Mouse (Mus musculus): ENCODE measurements around the gene Smoc2. TPM values are rescaled to one million over a fixed set of nuclear protein-coding genes. Genes with fewer than 3 reads are reported as not detected.

The Smoc2 gene
- polyA plus RNA-seq, 1 experiment = 5.8 TPM

GRCm38 (mm10) chr17:14317439-14317838, 38.1 kb downstream of the Smoc2 start:
- no peak for TF ChIP-seq CTCF (IDR thresholded peaks at IDR 0.05; ENCODE audit: borderline replicate concordance, extremely low read depth, insufficient read depth, insufficient read length)
- TF ChIP-seq POLR2A (IDR thresholded peaks at IDR 0.05; ENCODE audit: borderline replicate concordance, extremely low read depth, insufficient read depth, insufficient read length, poor library complexity, severe bottlenecking) = no peak
- DNase-seq (ENCODE audit: low read depth) = no peak

GRCm38 (mm10) chr17:14326156-14326555, 46.9 kb downstream of the Smoc2 start:
- peak; percentile 33 for DNase-seq (ENCODE audit: low read depth)
- TF ChIP-seq CTCF (IDR thresholded peaks at IDR 0.05; ENCODE audit: borderline replicate concordance, extremely low read depth, insufficient read depth, insufficient read length) (no peak), POLR2A (IDR thresholded peaks at IDR 0.05; ENCODE audit: borderline replicate concordance, extremely low read depth, insufficient read depth, insufficient read length, poor library complexity, severe bottlenecking) (no peak)

- no peak for TF ChIP-seq CTCF (IDR thresholded peaks at IDR 0.05; ENCODE audit: borderline replicate concordance, extremely low read depth, insufficient read depth, insufficient read length)
- no peak for TF ChIP-seq POLR2A (IDR thresholded peaks at IDR 0.05; ENCODE audit: borderline replicate concordance, extremely low read depth, insufficient read depth, insufficient read length, poor library complexity, severe bottlenecking)
- no peak for DNase-seq (ENCODE audit: low read depth)
These were observed 48.7 kb downstream of the Smoc2 start for GRCm38 (mm10) chr17:14328037-14328436.

GRCm38 (mm10) chr17:14330498-14330897, 51.2 kb downstream of the Smoc2 start:
- TF ChIP-seq POLR2A (IDR thresholded peaks at IDR 0.05; ENCODE audit: borderline replicate concordance, extremely low read depth, insufficient read depth, insufficient read length, poor library complexity, severe bottlenecking) (no peak), CTCF (IDR thresholded peaks at IDR 0.05; ENCODE audit: borderline replicate concordance, extremely low read depth, insufficient read depth, insufficient read length) (no peak)
- no peak for DNase-seq (ENCODE audit: low read depth)

- peak; percentile 2 for DNase-seq (ENCODE audit: low read depth)
- no peak for TF ChIP-seq CTCF (IDR thresholded peaks at IDR 0.05; ENCODE audit: borderline replicate concordance, extremely low read depth, insufficient read depth, insufficient read length)
- TF ChIP-seq POLR2A (IDR thresholded peaks at IDR 0.05; ENCODE audit: borderline replicate concordance, extremely low read depth, insufficient read depth, insufficient read length, poor library complexity, severe bottlenecking) = no peak
These were observed 60.7 kb downstream of the Smoc2 start for GRCm38 (mm10) chr17:14339932-14340557.

GRCm38 (mm10) chr17:14340736-14341135, 61.4 kb downstream of the Smoc2 start:
- no peak for DNase-seq (ENCODE audit: low read depth)
- TF ChIP-seq CTCF (IDR thresholded peaks at IDR 0.05; ENCODE audit: borderline replicate concordance, extremely low read depth, insufficient read depth, insufficient read length) = no peak
- TF ChIP-seq POLR2A (IDR thresholded peaks at IDR 0.05; ENCODE audit: borderline replicate concordance, extremely low read depth, insufficient read depth, insufficient read length, poor library complexity, severe bottlenecking) = no peak

GRCm38 (mm10) chr17:14342511-14342910, 63.2 kb downstream of the Smoc2 start:
- no peak for TF ChIP-seq POLR2A (IDR thresholded peaks at IDR 0.05; ENCODE audit: borderline replicate concordance, extremely low read depth, insufficient read depth, insufficient read length, poor library complexity, severe bottlenecking)
- no peak for TF ChIP-seq CTCF (IDR thresholded peaks at IDR 0.05; ENCODE audit: borderline replicate concordance, extremely low read depth, insufficient read depth, insufficient read length)

GRCm38 (mm10) chr17:14343442-14343841, 64.1 kb downstream of the Smoc2 start:
- no peak for TF ChIP-seq POLR2A (IDR thresholded peaks at IDR 0.05; ENCODE audit: borderline replicate concordance, extremely low read depth, insufficient read depth, insufficient read length, poor library complexity, severe bottlenecking)
- no peak for TF ChIP-seq CTCF (IDR thresholded peaks at IDR 0.05; ENCODE audit: borderline replicate concordance, extremely low read depth, insufficient read depth, insufficient read length)
- DNase-seq (ENCODE audit: low read depth) = no peak

More at GRCm38 (mm10) chr17:14342511-14342910, 63.2 kb downstream of the Smoc2 start:
- DNase-seq (ENCODE audit: low read depth) = no peak

GRCm38 (mm10) chr17:14345556-14345955, 66.2 kb downstream of the Smoc2 start:
- DNase-seq (ENCODE audit: low read depth) = no peak
- TF ChIP-seq POLR2A (IDR thresholded peaks at IDR 0.05; ENCODE audit: borderline replicate concordance, extremely low read depth, insufficient read depth, insufficient read length, poor library complexity, severe bottlenecking) (no peak), CTCF (IDR thresholded peaks at IDR 0.05; ENCODE audit: borderline replicate concordance, extremely low read depth, insufficient read depth, insufficient read length) (no peak)

- no peak for TF ChIP-seq POLR2A (IDR thresholded peaks at IDR 0.05; ENCODE audit: borderline replicate concordance, extremely low read depth, insufficient read depth, insufficient read length, poor library complexity, severe bottlenecking)
- TF ChIP-seq CTCF (IDR thresholded peaks at IDR 0.05; ENCODE audit: borderline replicate concordance, extremely low read depth, insufficient read depth, insufficient read length) = no peak
- DNase-seq (ENCODE audit: low read depth) = no peak
These were observed 67.6 kb downstream of the Smoc2 start for GRCm38 (mm10) chr17:14346891-14347290.

- TF ChIP-seq POLR2A (IDR thresholded peaks at IDR 0.05; ENCODE audit: borderline replicate concordance, extremely low read depth, insufficient read depth, insufficient read length, poor library complexity, severe bottlenecking) (no peak), CTCF (IDR thresholded peaks at IDR 0.05; ENCODE audit: borderline replicate concordance, extremely low read depth, insufficient read depth, insufficient read length) (no peak)
- no peak for DNase-seq (ENCODE audit: low read depth)
These were observed 69.9 kb downstream of the Smoc2 start for GRCm38 (mm10) chr17:14349086-14349814.
